Mouse (Mus musculus): ENCODE data around the gene Erf. TPM values are rescaled to one million over a fixed set of nuclear protein-coding genes. Genes with fewer than 3 reads are reported as not detected.

The Erf gene
- polyA plus RNA-seq, 1 experiment from 2014 or later = 8.8 TPM

DNA sequence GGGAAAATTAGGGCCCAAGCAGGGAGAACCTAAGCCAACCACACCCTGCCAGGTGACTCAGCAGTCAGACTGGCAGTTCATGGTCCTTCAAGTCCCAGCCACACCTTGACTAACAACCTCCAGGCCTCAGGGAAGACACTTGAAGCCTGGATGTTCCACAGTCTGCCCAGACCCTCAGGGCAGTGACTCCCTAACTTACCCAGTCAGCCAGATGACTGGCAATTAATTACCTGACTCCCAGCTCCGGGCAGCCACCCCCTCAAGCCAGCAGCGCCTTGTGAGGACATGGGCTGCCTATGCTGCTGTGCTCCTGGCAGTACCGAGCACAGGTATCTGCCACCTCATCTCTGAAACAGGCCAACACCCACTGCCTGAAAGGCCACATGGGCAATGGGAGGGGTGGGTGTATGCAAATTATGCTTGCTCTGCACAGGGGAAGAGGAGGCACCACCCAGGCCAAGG, 41.4 kb downstream of the Erf start:
- H3K4me1 ChIP-seq = no peaks in the 10 kb centered on the region
- 0 out of 2 replicates have a peak overlapping the region, but pooled peaks have one; percentile 20 for H3K9ac ChIP-seq (replicated peaks)
- no peaks in the 10 kb centered on the region for H3K9me3 ChIP-seq
- H3K27ac ChIP-seq (replicated peaks) = no peak overlapping the region
- H3K36me3 ChIP-seq = peaks cover 42% of the 10 kb centered on the region
- WGBS = 86% methylated on average over 3 of the region's 3 CpGs
- no peaks in the 10 kb centered on the region for H3K27me3 ChIP-seq
- ATAC-seq (ENCODE audit: low FRiP score, low read depth) = no peak
- no peak overlapping the region for H3K4me2 ChIP-seq (replicated peaks)
- no peak overlapping the region for H3K4me3 ChIP-seq

- H3K27me3 ChIP-seq = no peaks in the 10 kb centered on the region
- no peak overlapping the region for H3K4me3 ChIP-seq
- H3K27ac ChIP-seq (replicated peaks) = no peak overlapping the region
- no peak overlapping the region for H3K9ac ChIP-seq (replicated peaks)
- H3K36me3 ChIP-seq = peaks cover 49% of the 10 kb centered on the region
- WGBS = 90% methylated on average over 16 of the region's 16 CpGs
- no peaks in the 10 kb centered on the region for H3K9me3 ChIP-seq
- no peak for ATAC-seq (ENCODE audit: low FRiP score, low read depth)
- H3K4me2 ChIP-seq (replicated peaks) = no peak overlapping the region
- H3K4me1 ChIP-seq = no peaks in the 10 kb centered on the region
These were observed 44.3 kb downstream of the Erf start for GRCm38 (mm10) chr7:25206094-25206830.

GRCm38 (mm10) chr7:25205355-25206093, 45.0 kb downstream of the Erf start:
- no peak for ATAC-seq (ENCODE audit: low FRiP score, low read depth)

DNA sequence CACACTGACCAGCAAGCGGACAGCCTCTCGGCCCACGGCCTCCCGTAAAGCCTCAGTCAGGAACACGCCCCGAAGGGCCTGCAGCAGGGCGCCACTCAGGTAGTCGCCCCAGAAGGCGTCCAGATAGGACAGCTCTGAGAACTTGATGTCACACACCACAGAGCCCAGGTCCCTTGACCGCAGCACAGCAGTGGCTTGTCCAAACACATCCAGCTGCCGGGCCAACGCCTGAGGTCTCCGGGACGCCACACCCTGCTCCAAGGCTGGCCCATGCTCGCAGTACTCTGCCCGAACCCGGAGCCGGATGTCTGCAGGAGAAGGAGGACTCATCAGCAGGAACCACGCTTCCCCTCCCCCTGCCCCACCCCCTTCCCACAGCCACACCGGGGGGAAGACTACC, 46.9 kb downstream of the Erf start:
- Histone ChIP-seq H3K36me3 (peaks cover 27% of the 10 kb centered on the region), H3K9ac (replicated peaks) (no peak overlapping the region), H3K27ac (replicated peaks) (no peak overlapping the region), H3K9me3 (no peaks in the 10 kb centered on the region), H3K4me3 (no peak overlapping the region), H3K27me3 (no peaks in the 10 kb centered on the region), H3K4me2 (replicated peaks) (no peak overlapping the region), H3K4me1 (no peaks in the 10 kb centered on the region)
- WGBS = 91% methylated on average over 20 of the region's 20 CpGs
- no peak for ATAC-seq (ENCODE audit: low FRiP score, low read depth)

More at GRCm38 (mm10) chr7:25205355-25206093, 45.0 kb downstream of the Erf start:
- 89% methylated on average over 16 of the region's 16 CpGs for WGBS
- Histone ChIP-seq H3K27me3 (no peaks in the 10 kb centered on the region), H3K4me1 (no peaks in the 10 kb centered on the region), H3K36me3 (peaks cover 42% of the 10 kb centered on the region), H3K9ac (replicated peaks) (no peak overlapping the region), H3K4me2 (replicated peaks) (no peak overlapping the region), H3K9me3 (no peaks in the 10 kb centered on the region), H3K27ac (replicated peaks) (no peak overlapping the region), H3K4me3 (no peak overlapping the region)

- WGBS = 78% methylated on average over 10 of the region's 10 CpGs
- Histone ChIP-seq H3K4me2 (replicated peaks) (no peak overlapping the region), H3K27ac (replicated peaks) (no peak overlapping the region), H3K9me3 (no peaks in the 10 kb centered on the region), H3K4me1 (no peaks in the 10 kb centered on the region), H3K9ac (replicated peaks) (no peak overlapping the region), H3K36me3 (peaks cover 4% of the 10 kb centered on the region; the same call in 1 of the 2 replicates), H3K27me3 (no peaks in the 10 kb centered on the region), H3K4me3 (no peak overlapping the region)
- ATAC-seq (ENCODE audit: low FRiP score, low read depth) = no peak
These were observed 53.1 kb downstream of the Erf start for GRCm38 (mm10) chr7:25197384-25198018.

DNA sequence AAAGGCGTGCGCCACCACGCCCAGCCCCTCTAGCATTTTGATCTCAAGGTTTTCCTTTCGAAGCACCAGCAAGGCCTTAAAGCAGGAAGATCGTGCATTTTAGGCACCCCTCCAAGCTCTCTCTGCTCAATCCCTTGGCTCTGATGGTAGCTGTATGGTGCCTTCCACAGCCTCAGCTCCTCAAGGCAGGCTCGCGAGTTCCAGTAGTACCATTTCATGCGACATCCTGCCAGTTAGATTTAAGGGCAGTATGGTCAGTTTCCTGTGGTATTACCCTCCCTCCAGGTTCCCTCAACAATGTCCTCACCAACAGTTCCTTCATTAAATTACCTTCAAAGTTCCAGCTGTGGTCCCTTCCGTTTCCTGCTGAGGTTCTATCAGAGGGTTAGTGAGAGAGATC, 54.5 kb downstream of the Erf start:
- Histone ChIP-seq H3K27me3 (no peaks in the 10 kb centered on the region), H3K9me3 (no peaks in the 10 kb centered on the region), H3K4me2 (replicated peaks) (no peak overlapping the region), H3K4me1 (no peaks in the 10 kb centered on the region), H3K27ac (replicated peaks) (no peak overlapping the region), H3K36me3 (no peaks in the 10 kb centered on the region; the same call in 1 of the 2 replicates), H3K9ac (replicated peaks) (no peak overlapping the region), H3K4me3 (no peak overlapping the region)
- no peak for ATAC-seq (ENCODE audit: low FRiP score, low read depth)
- WGBS = 92% methylated on average over 9 of the region's 9 CpGs

DNA sequence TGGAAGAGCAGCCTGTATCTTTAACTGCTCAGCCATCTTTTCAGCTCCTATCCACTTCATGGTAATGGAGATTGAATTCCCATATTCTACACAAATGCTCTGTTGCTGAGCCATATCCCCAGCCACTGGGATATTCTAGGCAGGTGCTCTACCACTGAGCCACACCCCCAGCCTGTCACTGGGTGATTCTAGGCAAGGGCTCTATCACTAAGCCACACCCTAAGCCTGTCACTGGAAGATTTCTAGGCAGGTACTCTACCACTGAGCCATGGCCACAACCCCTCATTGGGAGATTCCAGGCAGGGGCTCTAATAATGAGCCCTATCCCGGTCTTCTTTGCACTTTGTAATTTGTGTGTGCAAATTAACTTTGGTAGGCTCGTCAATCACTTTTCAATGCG, 55.4 kb downstream of the Erf start:
- Histone ChIP-seq H3K4me3 (no peak overlapping the region), H3K9ac (replicated peaks) (no peak overlapping the region), H3K4me1 (no peaks in the 10 kb centered on the region), H3K27me3 (no peaks in the 10 kb centered on the region), H3K36me3 (no peaks in the 10 kb centered on the region; the same call in 1 of the 2 replicates), H3K9me3 (no peaks in the 10 kb centered on the region), H3K27ac (replicated peaks) (no peak overlapping the region), H3K4me2 (replicated peaks) (no peak overlapping the region)
- ATAC-seq (ENCODE audit: low FRiP score, low read depth) = no peak
- WGBS = 87% methylated on average over 3 of the region's 3 CpGs

Small RNA genes lying within 50 kb of the gene (microRNA-seq; reads per million reads assigned to microRNA genes)
- not detected for gene Mir7048

Other genes with a start within 250 kb of the Erf start
- gene Atp1a3, start 244.8 kb downstream of the Erf start, polyA plus RNA-seq (2016; fragmentation: Nextera tagmentation; extraction: Ambion mirVana) = 77.8 and 86.3 TPM in 2 replicates
- gene Grik5, start 178.4 kb downstream of the Erf start, polyA plus RNA-seq (2016; fragmentation: Nextera tagmentation; extraction: Ambion mirVana) = 14.9 and 18.1 TPM in 2 replicates
- 42.2 and 42.8 TPM in 2 replicates for gene Zfp574, start 178.2 kb downstream of the Erf start, polyA plus RNA-seq (2016; fragmentation: Nextera tagmentation; extraction: Ambion mirVana)
- gene Pou2f2, start 71.0 kb downstream of the Erf start, polyA plus RNA-seq (2016; fragmentation: Nextera tagmentation; extraction: Ambion mirVana) = 44.0 and 63.7 TPM in 2 replicates
- 11.7 and 12.2 TPM in 2 replicates for gene Dedd2, start 30.1 kb downstream of the Erf start, polyA plus RNA-seq (2016; fragmentation: Nextera tagmentation; extraction: Ambion mirVana)
- gene Zfp526, start 29.3 kb downstream of the Erf start, polyA plus RNA-seq (2016; fragmentation: Nextera tagmentation; extraction: Ambion mirVana) = 2.3 and 2.5 TPM in 2 replicates
- gene Gsk3a, start 12.9 kb downstream of the Erf start, polyA plus RNA-seq (2016; fragmentation: Nextera tagmentation; extraction: Ambion mirVana) = 17.9 and 19.0 TPM in 2 replicates
- gene Cic, start 16.9 kb upstream of the Erf start, polyA plus RNA-seq (2016; fragmentation: Nextera tagmentation; extraction: Ambion mirVana) = 39.4 and 40.8 TPM in 2 replicates
- 399 and 410 TPM in 2 replicates for gene Pafah1b3, start 47.2 kb upstream of the Erf start, polyA plus RNA-seq (2016; fragmentation: Nextera tagmentation; extraction: Ambion mirVana)
- 1.3 and 1.7 TPM in 2 replicates for gene Prr19, start 50.6 kb upstream of the Erf start, polyA plus RNA-seq (2016; fragmentation: Nextera tagmentation; extraction: Ambion mirVana)
- gene Tmem145, start 55.3 kb upstream of the Erf start, polyA plus RNA-seq (2016; fragmentation: Nextera tagmentation; extraction: Ambion mirVana) = 20.1 and 21.4 TPM in 2 replicates
- gene Megf8, start 66.4 kb upstream of the Erf start, polyA plus RNA-seq (2016; fragmentation: Nextera tagmentation; extraction: Ambion mirVana) = 20.8 and 21.3 TPM in 2 replicates
- gene Cnfn, start 119.0 kb upstream of the Erf start, polyA plus RNA-seq (2016; fragmentation: Nextera tagmentation; extraction: Ambion mirVana) = not detected in 2 replicates
- gene Lipe, start 147.9 kb upstream of the Erf start, polyA plus RNA-seq (2016; fragmentation: Nextera tagmentation; extraction: Ambion mirVana) = 5.9 and 8.5 TPM in 2 replicates
- gene Cxcl17, start 162.1 kb upstream of the Erf start, polyA plus RNA-seq (2016; fragmentation: Nextera tagmentation; extraction: Ambion mirVana) = 0.65 and 0.75 TPM in 2 replicates
- 0.64 and 0.73 TPM in 2 replicates for gene Ceacam1, start 226.8 kb upstream of the Erf start, polyA plus RNA-seq (2016; fragmentation: Nextera tagmentation; extraction: Ambion mirVana)